Mouse (Mus musculus) heart, adult 2 months (tissue): ENCODE measurements at regions not wholly inside any gene's neighbourhood (a gene's known extent, or its start where the extent isn't known, plus 50 kb on each side); places are given as distances from the start of the nearest gene placed in this dataset.

Source experiments
- DNase-seq, 2 experiments: peaks; one replicate each; pipeline ENCODE4 v3.0.0; 2021
- H3K27ac ChIP-seq: fragments of 200-600 bp; 2 replicates; pipeline ENCODE4 v1.8.1; 2022
- H3K27me3 ChIP-seq: fragments of 200-500 bp; 2 replicates; pipeline ENCODE4 v1.6.1; 2012; ENCODE audit warnings: mild to moderate bottlenecking, low read length, inconsistent platforms, mixed read lengths; ENCODE audit not compliant: control insufficient read depth, insufficient read depth
- H3K36me3 ChIP-seq: fragments of 200-500 bp; 2 replicates; pipeline ENCODE4 v1.6.1; 2012; ENCODE audit warnings: low read length, inconsistent platforms; ENCODE audit not compliant: control insufficient read depth, insufficient read depth
- H3K4me1 ChIP-seq: fragments of 200-500 bp; 2 replicates; pipeline ENCODE4 v1.6.1; 2011; ENCODE audit warnings: low read length; ENCODE audit not compliant: control insufficient read depth, insufficient read depth
- H3K4me3 ChIP-seq: fragments of 200-600 bp; 2 replicates; pipeline ENCODE4 v1.8.1; 2022
- H3K79me2 ChIP-seq: fragments of 200-500 bp; replicated peaks from 2 replicates; pipeline ENCODE4 v1.6.1; 2012; ENCODE audit warnings: mild to moderate bottlenecking, inconsistent platforms, low read length, moderate library complexity, mixed read lengths; ENCODE audit not compliant: control insufficient read depth, insufficient read depth
- H3K9ac ChIP-seq: fragments of 200-500 bp; 2 replicates; pipeline ENCODE4 v1.6.1; 2012; ENCODE audit warnings: low read depth, mild to moderate bottlenecking, control low read depth, inconsistent platforms, low read length, mixed read lengths
- CTCF ChIP-seq: fragments of 200-600 bp; IDR thresholded peaks from 2 replicates; pipeline ENCODE4 v1.8.1; 2022; ENCODE audit warnings: antibody characterized with exemption, mild to moderate bottlenecking, moderate library complexity
- EP300 ChIP-seq: fragments of 200-500 bp; IDR thresholded peaks from 2 replicates; pipeline ENCODE4 v1.6.1; 2011; ENCODE audit warnings: low read depth, low read length, control low read depth; ENCODE audit not compliant: insufficient read depth
- POLR2A ChIP-seq: fragments of 200-500 bp; IDR thresholded peaks from 2 replicates; pipeline ENCODE4 v1.6.1; 2011; ENCODE audit warnings: mild to moderate bottlenecking, low read depth, low read length, control low read depth; ENCODE audit not compliant: insufficient read depth
- WGBS: fragments of 180-500 bp; shearing (Covaris S2); methylation state at CpG from one replicate; pipeline ENCODE4 v1.1.7; 2018; 5-methylcytosine and 5-hydroxymethylcytosine counted together
- intact Hi-C: fragments of 180-260 bp; cut with DNase I; formaldehyde crosslinking; loops from one replicate; pipeline ENCODE4 v1.15.1; 2025

DNA sequence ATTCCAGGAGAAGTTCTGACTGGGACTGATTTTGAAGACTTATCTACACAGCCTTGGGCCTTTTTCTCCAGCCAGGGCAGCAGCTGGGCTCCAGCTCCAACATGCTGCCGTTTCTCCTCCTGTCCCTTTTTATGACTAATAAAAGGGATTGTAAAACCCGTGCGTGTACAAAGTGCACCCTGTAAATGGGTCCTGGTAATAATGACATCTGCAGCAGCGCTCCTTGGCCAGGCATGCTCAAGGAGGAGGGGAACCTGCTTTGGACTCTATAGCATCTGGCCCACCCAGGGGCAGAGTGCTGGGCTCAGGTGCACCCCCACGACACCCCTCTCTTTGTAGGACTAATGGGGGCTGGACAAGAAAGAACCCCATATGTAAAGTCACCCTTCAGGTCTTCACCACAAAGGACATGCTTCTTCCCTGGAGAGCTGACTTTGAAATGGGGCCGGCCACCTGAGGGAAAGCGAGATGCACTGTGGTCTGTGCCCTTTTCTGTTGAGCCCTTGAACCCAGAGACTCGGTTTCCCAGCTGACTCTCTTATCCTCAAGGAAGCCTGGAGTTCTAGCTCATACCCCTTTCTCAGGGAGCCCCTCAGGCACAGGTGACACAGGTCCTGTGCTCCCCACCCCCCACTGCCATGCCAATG, 61.4 kb downstream of the Mrpl23 start:
- no peak for DNase-seq
- Histone ChIP-seq H3K4me1 (no peaks in the 10 kb centered on the region), H3K4me3 (no peak overlapping the region), H3K79me2 (no peaks in the 10 kb centered on the region), H3K9ac (no peak overlapping the region), H3K27me3 (no peaks in the 10 kb centered on the region), H3K27ac (no peak overlapping the region), H3K36me3 (no peaks in the 10 kb centered on the region)
- WGBS = 86% methylated on average over 8 of the region's 8 CpGs
- TF ChIP-seq CTCF = no peak
- TF ChIP-seq POLR2A = no peak
- no peak for TF ChIP-seq EP300
- intact Hi-C loops = no loop called here

DNA sequence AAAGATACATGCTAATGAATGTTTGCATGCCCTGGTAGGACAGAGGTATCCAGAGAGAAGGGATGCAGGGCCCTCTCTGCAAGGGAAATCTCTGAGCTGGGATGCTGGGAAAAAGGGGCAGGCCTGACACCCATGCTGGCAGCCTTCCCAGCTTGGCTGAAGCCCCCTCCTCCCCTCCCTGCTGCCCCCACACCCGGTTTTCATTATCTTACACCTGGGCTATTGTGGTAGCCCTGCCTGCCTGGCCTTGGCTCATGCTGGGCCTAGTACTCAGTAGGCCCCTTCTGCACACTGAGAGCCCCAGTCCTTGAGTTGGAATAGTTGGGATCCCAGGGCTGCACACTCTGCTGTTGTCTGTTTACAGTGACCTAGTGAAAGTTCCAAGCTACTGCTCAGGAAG, 62.9 kb downstream of the Mrpl23 start:
- 11% methylated on average over 1 of the region's 1 CpGs for WGBS
- peaks cover 1% of the 10 kb centered on the region; the same call in 1 of the 2 replicates for H3K4me1 ChIP-seq
- H3K79me2 ChIP-seq = no peaks in the 10 kb centered on the region
- H3K9ac ChIP-seq = no peak overlapping the region
- DNase-seq = no peak
- H3K27ac ChIP-seq = no peak overlapping the region
- intact Hi-C loops = no loop called here
- no peaks in the 10 kb centered on the region for H3K36me3 ChIP-seq
- no peak overlapping the region for H3K4me3 ChIP-seq
- no peaks in the 10 kb centered on the region for H3K27me3 ChIP-seq
- TF ChIP-seq POLR2A (no peak), EP300 (no peak), CTCF (no peak)

DNA sequence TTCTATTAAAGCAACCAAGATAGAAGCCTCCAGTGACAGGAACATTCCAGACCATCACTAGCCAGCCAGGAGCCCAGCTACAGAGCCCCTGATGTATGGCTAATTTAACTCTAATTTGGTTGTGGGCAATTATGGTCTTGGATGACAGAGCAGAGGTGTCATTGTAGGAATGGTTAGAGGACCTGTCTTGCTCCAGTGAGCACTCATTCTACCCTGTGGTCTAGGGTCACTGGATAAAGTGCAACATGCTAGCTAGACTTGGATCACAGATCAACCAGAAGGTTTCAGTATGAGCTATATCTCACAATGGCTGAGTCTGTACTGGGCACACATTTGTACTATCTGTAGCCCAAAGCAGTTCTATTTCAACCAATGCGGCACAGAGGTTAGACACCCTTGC, 63.7 kb downstream of the Mrpl23 start:
- DNase-seq = no peak
- intact Hi-C loops = no loop called here
- Histone ChIP-seq H3K27me3 (no peaks in the 10 kb centered on the region), H3K79me2 (no peaks in the 10 kb centered on the region), H3K27ac (no peak overlapping the region), H3K4me1 (peaks cover 1% of the 10 kb centered on the region; the same call in 1 of the 2 replicates), H3K36me3 (no peaks in the 10 kb centered on the region), H3K4me3 (no peak overlapping the region), H3K9ac (no peak overlapping the region)
- TF ChIP-seq POLR2A = no peak
- no peak for TF ChIP-seq EP300
- no peak for TF ChIP-seq CTCF
- WGBS = 87% methylated on average over 1 of the region's 1 CpGs

DNA sequence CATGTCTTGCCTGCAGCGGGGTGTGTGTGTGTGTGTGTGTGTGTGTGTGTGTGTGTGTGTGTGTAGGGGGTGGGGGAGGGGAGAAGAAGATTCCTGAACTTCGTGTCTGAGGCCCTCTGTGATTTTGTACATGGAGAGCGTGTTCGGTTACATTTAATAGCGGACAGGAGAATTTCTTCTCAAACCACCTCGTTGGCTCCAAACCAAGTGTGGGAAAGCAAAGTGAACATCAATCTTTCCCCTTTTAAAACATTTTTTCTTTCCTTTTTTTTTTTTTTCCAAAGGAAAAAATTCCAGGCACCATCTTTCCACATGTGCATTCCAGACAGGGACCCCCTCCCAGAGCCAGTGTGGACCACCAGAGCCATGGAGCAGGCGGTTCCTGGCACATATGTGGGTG, 65.5 kb downstream of the Mrpl23 start:
- intact Hi-C loops = no loop called here
- H3K36me3 ChIP-seq = no peaks in the 10 kb centered on the region
- no peak for TF ChIP-seq EP300
- TF ChIP-seq CTCF = no peak
- no peak for TF ChIP-seq POLR2A
- no peaks in the 10 kb centered on the region for H3K79me2 ChIP-seq
- no peaks in the 10 kb centered on the region for H3K27me3 ChIP-seq
- no peak overlapping the region for H3K4me3 ChIP-seq
- WGBS = 89% methylated on average over 7 of the region's 7 CpGs
- H3K27ac ChIP-seq = no peak overlapping the region
- no peak overlapping the region for H3K9ac ChIP-seq
- DNase-seq = no peak
- H3K4me1 ChIP-seq = peaks cover 1% of the 10 kb centered on the region; the same call in 1 of the 2 replicates

DNA sequence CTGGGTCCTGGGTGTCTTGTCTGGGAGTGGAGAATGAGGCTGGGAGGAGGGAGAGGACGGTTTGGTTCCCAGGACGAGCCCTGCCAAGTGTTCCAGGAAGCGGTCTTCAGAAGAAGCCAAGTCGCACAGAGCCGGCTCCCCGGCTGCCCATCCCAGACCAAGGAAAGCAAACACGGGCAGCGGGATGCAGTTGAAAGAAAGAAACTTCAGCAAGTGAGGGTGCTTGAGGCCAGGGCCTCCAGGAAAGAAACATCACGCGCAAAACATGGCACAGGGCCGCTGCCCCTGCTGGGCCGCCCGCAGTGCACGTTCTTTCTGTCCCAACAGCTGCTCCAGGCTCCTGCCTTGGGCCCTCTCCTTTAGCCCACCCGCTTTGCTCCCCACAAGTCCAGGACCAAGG, 66.7 kb downstream of the Igf2 start:
- Histone ChIP-seq H3K9ac (no peak overlapping the region), H3K4me3 (no peak overlapping the region), H3K79me2 (no peaks in the 10 kb centered on the region), H3K27ac (no peak overlapping the region), H3K4me1 (peaks cover 1% of the 10 kb centered on the region; the same call in 1 of the 2 replicates), H3K27me3 (no peaks in the 10 kb centered on the region), H3K36me3 (no peaks in the 10 kb centered on the region)
- DNase-seq = peak in 1 of 2 experiments; percentile 33
- no peak for TF ChIP-seq EP300
- no peak for TF ChIP-seq POLR2A
- TF ChIP-seq CTCF = no peak
- WGBS = 76% methylated on average over 15 of the region's 15 CpGs
- intact Hi-C loops = no loop called here

DNA sequence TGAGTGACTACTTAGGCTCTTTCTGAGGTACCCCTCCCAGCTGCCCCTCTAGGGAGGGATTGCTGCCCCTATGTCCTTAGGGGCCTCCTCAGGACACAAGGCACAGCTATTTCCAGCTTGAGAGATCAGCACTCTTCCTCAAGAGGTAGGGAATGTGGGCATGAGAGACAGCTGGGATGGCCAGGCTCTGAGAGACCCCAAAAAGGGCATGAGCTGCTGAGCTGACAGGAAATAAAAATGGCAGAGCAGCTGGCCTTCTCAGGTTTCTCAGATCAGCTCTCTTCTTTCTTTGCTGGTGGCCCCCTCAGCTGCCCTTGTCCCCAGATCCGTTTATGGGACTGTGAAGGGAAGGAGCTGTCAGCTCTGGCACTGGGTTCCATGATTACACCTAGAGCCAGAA, 66.2 kb downstream of the Igf2 start:
- WGBS = 44% methylated on average over 1 of the region's 1 CpGs
- H3K36me3 ChIP-seq = no peaks in the 10 kb centered on the region
- H3K9ac ChIP-seq = no peak overlapping the region
- intact Hi-C loops = no loop called here
- no peak overlapping the region for H3K27ac ChIP-seq
- no peak for DNase-seq
- no peaks in the 10 kb centered on the region for H3K79me2 ChIP-seq
- TF ChIP-seq CTCF = no peak
- no peak for TF ChIP-seq EP300
- H3K4me1 ChIP-seq = peaks cover 1% of the 10 kb centered on the region; the same call in 1 of the 2 replicates
- H3K4me3 ChIP-seq = no peak overlapping the region
- no peaks in the 10 kb centered on the region for H3K27me3 ChIP-seq
